Mouse (Mus musculus) E14TG2a.4 (cell line): Measurements from ENCODE around the gene Zfp652.

ENCODE experiments used
- CTCF ChIP-seq: conservative IDR thresholded peaks from 2 replicates; pipeline ENCODE4 v1.5.1; 2014; ENCODE audit warnings: low read length
- NANOG ChIP-seq: IDR thresholded peaks from 2 replicates; pipeline ENCODE4 v1.6.1; 2014; ENCODE audit warnings: borderline replicate concordance, low read length, mixed read lengths

GRCm38 (mm10) chr11:95827168-95827447, 114.6 kb downstream of the Zfp652 start:
- TF ChIP-seq CTCF (no peak), NANOG (no peak)
